Mouse (Mus musculus) cerebellum, postnatal 10 days (tissue): ENCODE data around the gene Tgds.
A peak's percentile ranks its signal among the peaks of the same experiment; 100 is the strongest.
"Not testable (repeated sequence)": the region's sequence is repeated elsewhere in the genome, so short reads cannot be mapped to it uniquely, and the experiment has no call there.

Experiments
- DNase-seq, 2 experiments: peaks; one replicate each; pipeline ENCODE4 v3.0.0; 2021; ENCODE audit warnings: mixed read lengths in 2 of 2

The Tgds gene

GRCm38 (mm10) chr14:118131931-118132641 lies 469 bp downstream of the Tgds start:
- no peak for DNase-seq

- no peak for DNase-seq
These were observed 1.1 kb downstream of the Tgds start for GRCm38 (mm10) chr14:118131472-118131871.

- no peak for DNase-seq
These were observed 6.3 kb downstream of the Tgds start for GRCm38 (mm10) chr14:118126301-118126700.

GRCm38 (mm10) chr14:118124771-118125170 lies 7.8 kb downstream of the Tgds start:
- no peak for DNase-seq

GRCm38 (mm10) chr14:118124129-118124528 lies 8.4 kb downstream of the Tgds start:
- DNase-seq = no peak

- DNase-seq = no peak
These were observed 19.4 kb downstream of the Tgds start for GRCm38 (mm10) chr14:118113116-118113515.

- DNase-seq = not testable (repeated sequence)
These were observed 25.1 kb downstream of the Tgds start for GRCm38 (mm10) chr14:118107479-118107878.

- no peak for DNase-seq
These were observed 31.1 kb downstream of the Tgds start for GRCm38 (mm10) chr14:118101227-118101990.

- DNase-seq = no peak
These were observed 34.3 kb downstream of the Tgds start for GRCm38 (mm10) chr14:118098265-118098664.

GRCm38 (mm10) chr14:118089806-118090392 lies 42.7 kb downstream of the Tgds start:
- DNase-seq = peak in 1 of 2 experiments; percentile 13

GRCm38 (mm10) chr14:118089215-118089805 lies 43.2 kb downstream of the Tgds start:
- DNase-seq = peak; percentile 96

- DNase-seq = peak in 1 of 2 experiments; percentile 53
These were observed 43.9 kb downstream of the Tgds start for GRCm38 (mm10) chr14:118088437-118089207.

- no peak for DNase-seq
These were observed 46.1 kb downstream of the Tgds start for GRCm38 (mm10) chr14:118086271-118087035.

GRCm38 (mm10) chr14:118083851-118084250 lies 48.7 kb downstream of the Tgds start:
- no peak for DNase-seq

- DNase-seq = no peak
These were observed 51.9 kb downstream of the Tgds start for GRCm38 (mm10) chr14:118080606-118081005.

GRCm38 (mm10) chr14:118070100-118070499 lies 62.5 kb downstream of the Tgds start:
- DNase-seq = no peak

GRCm38 (mm10) chr14:118069439-118070079 lies 63.0 kb downstream of the Tgds start:
- DNase-seq = peak; percentile 20 to 35
